Mouse (Mus musculus) MEL (cell line): ENCODE results near the gene Tnfsf10. TPM values are rescaled to one million over a fixed set of nuclear protein-coding genes. Genes with fewer than 3 reads are reported as not detected.

ENCODE experiments used
- DNase-seq: peaks from one replicate; pipeline ENCODE4 v3.0.0; 2011; ENCODE audit warnings: low read depth, low spot score
- H3K27ac ChIP-seq: 2 replicates; pipeline ENCODE4 v1.5.1; 2012; ENCODE audit warnings: low read depth, mild to moderate bottlenecking, control low read depth, low read length, moderate library complexity; ENCODE audit not compliant: control insufficient read depth
- H3K27me3 ChIP-seq, 2 experiments: fragments of 150-350 bp in 1 of 2; sonication (generic) in 1 of 2; 2 replicates each; pipeline ENCODE4 v1.6.1; 2012; ENCODE audit warnings: low read length in 2 of 2, mild to moderate bottlenecking in 2 of 2, improper control_type of control experiment in 1 of 2, moderate library complexity in 1 of 2; ENCODE audit not compliant: insufficient read depth in 2 of 2, control insufficient read depth in 1 of 2
- H3K36me3 ChIP-seq, 2 experiments: 2 replicates each; pipeline ENCODE4 v1.6.1; 2012 to 2014; ENCODE audit warnings: low read length in 2 of 2, improper control_type of control experiment in 1 of 2, inconsistent platforms in 1 of 2, mild to moderate bottlenecking in 1 of 2; ENCODE audit not compliant: insufficient read depth in 2 of 2, control insufficient read depth in 1 of 2
- H3K4me1 ChIP-seq, 2 experiments: fragments of 150-350 bp in 1 of 2; sonication (generic) in 1 of 2; 2 replicates each; pipeline ENCODE4 v1.6.1; 2012; ENCODE audit warnings: low read length in 2 of 2, improper control_type of control experiment in 1 of 2, mild to moderate bottlenecking in 1 of 2; ENCODE audit not compliant: insufficient read depth in 2 of 2, control insufficient read depth in 1 of 2
- H3K4me3 ChIP-seq, 2 experiments: fragments of 150-350 bp in 1 of 2; sonication (generic) in 1 of 2; 2 replicates each; pipeline ENCODE4 v1.5.1; 2012; ENCODE audit warnings: low read depth in 2 of 2, low read length in 2 of 2, mild to moderate bottlenecking in 2 of 2, moderate library complexity in 2 of 2, control low read depth in 1 of 2, improper control_type of control experiment in 1 of 2; ENCODE audit not compliant: control insufficient read depth in 1 of 2, insufficient read depth in 1 of 2
- H3K79me2 ChIP-seq: 2 replicates; pipeline ENCODE4 v1.6.1; 2012; ENCODE audit warnings: mild to moderate bottlenecking, low read length, moderate library complexity; ENCODE audit not compliant: control insufficient read depth, poor library complexity, insufficient read depth
- H3K9ac ChIP-seq: 2 replicates; pipeline ENCODE4 v1.6.1; 2012; ENCODE audit warnings: low read depth, mild to moderate bottlenecking, control low read depth, low read length, moderate library complexity; ENCODE audit not compliant: control insufficient read depth, poor library complexity, severe bottlenecking
- H3K9me3 ChIP-seq: fragments of 150-350 bp; sonication (generic); replicated peaks from 2 replicates; pipeline ENCODE4 v1.6.1; 2012; ENCODE audit warnings: mild to moderate bottlenecking, low read length, improper control_type of control experiment, moderate library complexity; ENCODE audit not compliant: insufficient read depth
- CHD2 ChIP-seq: IDR thresholded peaks from 2 replicates; pipeline ENCODE4 v1.6.1; 2011; ENCODE audit warnings: low read length, improper control_type of control experiment
- EP300 ChIP-seq, 2 experiments: IDR thresholded peaks; 2 replicates each; pipeline ENCODE4 v1.6.1; 2011; ENCODE audit warnings: improper control_type of control experiment in 2 of 2, low read length in 2 of 2, low read depth in 1 of 2, mild to moderate bottlenecking in 1 of 2
- ETS1 ChIP-seq: IDR thresholded peaks from 2 replicates; pipeline ENCODE4 v1.6.1; 2012; ENCODE audit warnings: low read depth, mild to moderate bottlenecking, inconsistent platforms, low read length, improper control_type of control experiment, moderate library complexity
- GATA1 ChIP-seq: IDR thresholded peaks from 2 replicates; pipeline ENCODE4 v1.6.1; 2011; ENCODE audit warnings: low read depth, low read length, improper control_type of control experiment
- MEF2A ChIP-seq: IDR thresholded peaks from 2 replicates; pipeline ENCODE4 v1.6.1; 2014; ENCODE audit warnings: low read depth, mild to moderate bottlenecking, inconsistent platforms, low read length, improper control_type of control experiment; ENCODE audit not compliant: poor library complexity, insufficient replicate concordance, severe bottlenecking; ENCODE audit errors: extremely low read depth
- MYB ChIP-seq: IDR thresholded peaks from 2 replicates; pipeline ENCODE4 v1.6.1; 2011; ENCODE audit warnings: mild to moderate bottlenecking, low read depth, low read length, improper control_type of control experiment
- MYC ChIP-seq: IDR thresholded peaks from 2 replicates; pipeline ENCODE4 v1.6.1; 2011; ENCODE audit warnings: low read depth, mild to moderate bottlenecking, low read length, improper control_type of control experiment, moderate library complexity
- POLR2A ChIP-seq, 2 experiments: IDR thresholded peaks; 2 replicates each; pipeline ENCODE4 v1.6.1; 2011 to 2012; ENCODE audit warnings: low read length in 2 of 2, mild to moderate bottlenecking in 2 of 2, control low read depth in 1 of 2, improper control_type of control experiment in 1 of 2, low read depth in 1 of 2, moderate library complexity in 1 of 2; ENCODE audit not compliant: control insufficient read depth in 1 of 2, insufficient read depth in 1 of 2, poor library complexity in 1 of 2
- POLR2AphosphoS2 ChIP-seq: IDR thresholded peaks from 2 replicates; pipeline ENCODE4 v1.6.1; 2011; ENCODE audit warnings: low read length, improper control_type of control experiment
- RAD21 ChIP-seq: IDR thresholded peaks from 2 replicates; pipeline ENCODE4 v1.6.1; 2011; ENCODE audit warnings: mild to moderate bottlenecking, low read depth, low read length, improper control_type of control experiment
- SIN3A ChIP-seq: IDR thresholded peaks from 2 replicates; pipeline ENCODE4 v1.6.1; 2012; ENCODE audit warnings: low read length, improper control_type of control experiment, inconsistent platforms
- TAL1 ChIP-seq: IDR thresholded peaks from 2 replicates; pipeline ENCODE4 v1.6.1; 2012; ENCODE audit warnings: mild to moderate bottlenecking, inconsistent platforms, low read length, moderate library complexity, mixed read lengths
- TBP ChIP-seq: IDR thresholded peaks from 2 replicates; pipeline ENCODE4 v1.8.0; 2011; ENCODE audit warnings: low read depth, low read length, improper control_type of control experiment
- TCF12 ChIP-seq: IDR thresholded peaks from 2 replicates; pipeline ENCODE4 v1.6.1; 2014; ENCODE audit warnings: low read depth, mild to moderate bottlenecking, inconsistent platforms, low read length, improper control_type of control experiment, moderate library complexity
- UBTF ChIP-seq: IDR thresholded peaks from 2 replicates; pipeline ENCODE4 v1.6.1; 2012; ENCODE audit warnings: low read depth, mild to moderate bottlenecking, inconsistent platforms, low read length, improper control_type of control experiment, moderate library complexity, borderline replicate concordance; ENCODE audit not compliant: insufficient read depth
- USF1 ChIP-seq: IDR thresholded peaks from 2 replicates; pipeline ENCODE4 v1.6.1; 2014; ENCODE audit warnings: low read depth, mild to moderate bottlenecking, inconsistent platforms, low read length, improper control_type of control experiment, moderate library complexity
- USF2 ChIP-seq, 2 experiments: IDR thresholded peaks; 2 replicates each; pipeline ENCODE4 v1.6.1; 2011 to 2012; ENCODE audit warnings: improper control_type of control experiment in 2 of 2, low read length in 2 of 2, borderline replicate concordance in 1 of 2, inconsistent platforms in 1 of 2, low read depth in 1 of 2, mild to moderate bottlenecking in 1 of 2; ENCODE audit not compliant: insufficient read depth in 1 of 2
- ZC3H11A ChIP-seq: IDR thresholded peaks from 2 replicates; pipeline ENCODE4 v1.6.1; 2012; ENCODE audit warnings: low read depth, mild to moderate bottlenecking, inconsistent platforms, low read length, improper control_type of control experiment
- ZKSCAN1 ChIP-seq: IDR thresholded peaks from 2 replicates; pipeline ENCODE4 v1.6.1; 2012; ENCODE audit warnings: low read depth, mild to moderate bottlenecking, inconsistent platforms, low read length, improper control_type of control experiment, moderate library complexity
- ZMIZ1 ChIP-seq: IDR thresholded peaks from 2 replicates; pipeline ENCODE4 v1.6.1; 2012; ENCODE audit warnings: low read depth, mild to moderate bottlenecking, inconsistent platforms, low read length, improper control_type of control experiment, moderate library complexity
- polyA plus RNA-seq, 2 experiments: library from polyadenylated mRNA; stranded (reverse) in 1 of 2; unstranded in 1 of 2; fragments of >175 nt in 1 of 2; fragments of >200 nt in 1 of 2; gene quantifications; 2 replicates each; pipeline versions ENCODE4 v1.2.1 to v1.2.4; 2012; ENCODE audit warnings: low replicate concordance in 2 of 2, low read depth in 1 of 2; ENCODE audit not compliant: insufficient read length in 2 of 2, insufficient read depth in 1 of 2, missing spikeins in 1 of 2
- total RNA-seq: library from RNA; depleted of rRNA; stranded (reverse); fragments of 300-350 nt; gene quantifications from 2 replicates; pipeline ENCODE4 v1.2.3, GENCODE M21; 2012

Tnfsf10 gene
- total and polyA plus RNA-seq, 3 experiments, result 0.04 to 0.06 TPM; not detected in 1

- H3K9me3 ChIP-seq, result no peaks in the 10 kb centered on the region
- no peaks in the 10 kb centered on the region for H3K79me2 ChIP-seq
- no peak overlapping the region for H3K27ac ChIP-seq
- H3K4me1 ChIP-seq, result no peaks in the 10 kb centered on the region
- H3K27me3 ChIP-seq, result 0 out of 4 replicates have a peak, but pooled peaks cover 0 to 1% of the 10 kb centered on the region in 2 experiments
- no peak overlapping the region for H3K4me3 ChIP-seq
- TF ChIP-seq UBTF, result no peak
- no peak for TF ChIP-seq USF2 (IDR thresholded peaks at IDR 0.05; ENCODE audit: borderline replicate concordance in 1 of 2, insufficient read depth in 1 of 2, low read depth in 1 of 2, low read length in 2 of 2)
- peak in 1 of 2 experiments; percentile 52; a peak in 2 of 4 replicates for TF ChIP-seq EP300 (IDR thresholded peaks at IDR 0.05; ENCODE audit: low read depth in 1 of 2, low read length in 2 of 2)
- peak; percentile 46; the same call in 1 of the 2 replicates for TF ChIP-seq TCF12
- TF ChIP-seq MEF2A, result no peak
- peak; percentile 64 for TF ChIP-seq GATA1
- TF ChIP-seq, all 39 proteins: peak for 3
- DNase-seq, result peak; percentile 18
- H3K9ac ChIP-seq, result no peak overlapping the region
- no peaks in the 10 kb centered on the region for H3K36me3 ChIP-seq
Measured at GRCm38 (mm10) chr3:27283071-27283713, 33.6 kb upstream of the Tnfsf10 start.

GRCm38 (mm10) chr3:27283796-27284195 lies 33.0 kb upstream of the Tnfsf10 start:
- TF ChIP-seq ZMIZ1 (no peak), ZKSCAN1 (no peak), POLR2A (IDR thresholded peaks at IDR 0.05; ENCODE audit: control insufficient read depth in 1 of 2, insufficient read depth in 1 of 2, low read depth in 1 of 2, low read length in 2 of 2, poor library complexity in 1 of 2) (no peak), MYB (no peak), CHD2 (no peak), MYC (no peak), ZC3H11A (no peak), USF2 (IDR thresholded peaks at IDR 0.05; ENCODE audit: borderline replicate concordance in 1 of 2, insufficient read depth in 1 of 2, low read depth in 1 of 2, low read length in 2 of 2) (no peak), TAL1 (no peak), USF1 (no peak), TBP (no peak), POLR2AphosphoS2 (no peak), ETS1 (no peak), RAD21 (no peak), SIN3A (no peak)
- 0 out of 4 replicates have a peak, but pooled peaks cover 0 to 1% of the 10 kb centered on the region in 2 experiments for H3K27me3 ChIP-seq
- H3K36me3 ChIP-seq, result no peaks in the 10 kb centered on the region
- DNase-seq, result no peak
- H3K9ac ChIP-seq, result no peak overlapping the region
- H3K9me3 ChIP-seq, result no peaks in the 10 kb centered on the region
- no peaks in the 10 kb centered on the region for H3K79me2 ChIP-seq
- no peaks in the 10 kb centered on the region for H3K4me1 ChIP-seq
- H3K27ac ChIP-seq, result no peak overlapping the region
- no peak overlapping the region for H3K4me3 ChIP-seq
